Mouse (Mus musculus) erythroblast, embryonic 14.5 days (primary cell): ENCODE data around the gene Tbc1d2.

ENCODE experiments used
- GATA1 ChIP-seq: IDR thresholded peaks from 2 replicates; pipeline ENCODE4 v1.6.1; 2012; ENCODE audit warnings: low read length, inconsistent platforms, mixed read lengths
- TAL1 ChIP-seq: IDR thresholded peaks from 3 replicates; pipeline ENCODE4 v1.6.1; 2012; ENCODE audit warnings: low read length, inconsistent platforms, mixed read lengths

DNA sequence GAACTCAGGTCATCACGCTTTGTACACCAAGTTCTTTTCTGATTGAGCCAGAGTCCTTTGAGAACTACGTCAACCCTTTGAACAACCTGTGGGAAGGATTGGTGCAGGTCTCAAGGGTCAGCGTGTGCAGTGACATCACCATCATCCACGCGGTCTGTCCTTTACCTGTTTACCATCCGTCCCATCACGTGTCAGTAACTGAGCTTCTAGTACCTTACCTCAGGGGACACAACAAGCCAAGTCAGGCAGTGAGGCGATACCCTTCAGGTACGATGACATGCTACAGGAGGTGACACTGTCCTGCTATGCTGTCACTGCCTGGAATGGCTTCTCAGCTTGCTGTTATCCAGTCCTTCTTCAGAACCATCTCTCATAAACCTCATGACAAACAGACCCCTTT, 11.4 kb upstream of the Tbc1d2 start:
- TF ChIP-seq GATA1 (no peak), TAL1 (no peak)
